Mouse (Mus musculus): ENCODE measurements at regions not wholly inside any gene's neighbourhood (a gene's known extent, or its start where the extent isn't known, plus 50 kb on each side); places are given as distances from the start of the nearest gene placed in this dataset.

- ATAC-seq (replicated peaks; ENCODE audit: low FRiP score, poor library complexity, severe bottlenecking): no peak
These were observed 229.3 kb downstream of the Gm10260 start for GRCm38 (mm10) chr13:97531181-97531580.

- ATAC-seq (replicated peaks; ENCODE audit: low FRiP score, poor library complexity, severe bottlenecking): no peak
These were observed 229.9 kb downstream of the Gm10260 start for GRCm38 (mm10) chr13:97530570-97530969.

DNA sequence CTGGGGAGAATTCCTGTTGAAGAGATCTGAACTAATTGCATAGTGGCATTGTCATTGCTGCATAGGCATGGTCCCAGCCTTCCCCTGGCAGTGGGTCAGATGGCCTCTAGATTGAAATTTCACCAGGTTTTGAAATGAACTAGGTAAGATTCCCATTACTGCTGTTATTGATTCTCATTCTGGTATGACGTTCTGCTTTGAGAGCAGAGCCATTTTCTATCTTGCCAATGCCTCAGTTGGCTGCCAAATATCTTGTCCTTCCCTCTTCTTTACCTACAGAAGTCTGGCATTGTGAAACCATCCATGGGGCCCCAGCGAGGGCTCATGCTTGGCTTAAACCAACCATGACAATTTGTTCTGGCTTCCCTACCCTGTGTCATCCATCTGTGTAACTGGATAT is 232.5 kb downstream of the Gm10260 start:
- ATAC-seq (replicated peaks; ENCODE audit: low FRiP score, poor library complexity, severe bottlenecking): no peak

- ATAC-seq (replicated peaks; ENCODE audit: low FRiP score, poor library complexity, severe bottlenecking): no peak
These were observed 235.5 kb downstream of the Gm10260 start for GRCm38 (mm10) chr13:97524847-97525434.

GRCm38 (mm10) chr13:97523523-97524412 is 236.7 kb downstream of the Gm10260 start:
- ATAC-seq (replicated peaks; ENCODE audit: low FRiP score, poor library complexity, severe bottlenecking): no peak

- no peak for ATAC-seq (replicated peaks; ENCODE audit: low FRiP score, poor library complexity, severe bottlenecking)
These were observed 239.4 kb downstream of the Gm10260 start for GRCm38 (mm10) chr13:97520988-97521547.

DNA sequence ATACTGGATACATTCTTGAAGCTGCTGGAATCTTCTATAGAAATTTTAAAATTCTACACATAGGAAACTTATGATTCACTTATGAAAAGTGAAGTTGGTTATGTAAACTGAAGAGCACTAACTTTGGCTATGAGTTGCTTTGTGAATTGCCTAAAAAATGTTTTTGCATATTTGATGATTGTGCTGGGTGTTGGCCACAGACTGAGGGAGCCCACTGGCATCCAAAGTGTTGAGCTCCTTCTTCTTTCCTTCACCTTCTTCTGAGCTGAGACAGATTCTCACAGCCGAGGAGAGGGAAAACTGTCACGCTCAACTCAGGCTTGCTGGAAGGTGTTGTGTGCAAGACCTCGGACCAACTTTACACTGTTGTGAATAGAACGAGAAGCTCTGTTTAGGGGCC is 243.7 kb downstream of the Gm10260 start:
- no peak for ATAC-seq (replicated peaks; ENCODE audit: low FRiP score, poor library complexity, severe bottlenecking)

DNA sequence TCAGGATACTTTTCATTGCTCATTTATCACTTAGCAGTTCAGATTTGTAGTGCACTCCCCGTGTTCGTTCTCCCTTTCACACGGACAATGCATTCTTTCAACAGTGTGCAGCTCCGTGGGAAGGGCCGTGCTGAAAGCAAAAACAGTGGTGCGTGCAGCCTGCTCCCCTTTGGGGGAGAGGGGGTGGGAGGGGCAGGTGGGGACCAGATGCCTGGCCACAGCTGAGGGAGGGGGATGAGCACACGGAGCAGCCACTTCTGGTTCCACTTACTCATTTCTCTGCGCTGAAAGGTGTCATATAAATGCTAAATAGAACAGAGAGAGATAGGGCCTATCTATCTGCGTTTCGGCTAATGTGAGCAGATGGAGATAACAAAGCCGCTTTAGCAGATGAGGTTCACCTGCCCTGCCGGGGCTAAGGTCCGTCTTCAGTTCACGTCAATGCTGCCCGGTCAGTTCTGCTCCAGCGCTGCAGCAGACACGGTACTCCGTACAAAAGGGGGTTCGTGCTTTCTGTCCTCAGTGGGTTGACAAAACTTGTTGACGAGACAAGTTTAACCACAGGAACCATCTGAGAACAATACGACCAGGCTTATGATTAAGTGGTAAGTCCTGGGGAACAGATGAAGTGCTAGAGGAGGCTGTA is 245.9 kb downstream of the Gm10260 start:
- no peak for ATAC-seq (replicated peaks; ENCODE audit: low FRiP score, poor library complexity, severe bottlenecking)

DNA sequence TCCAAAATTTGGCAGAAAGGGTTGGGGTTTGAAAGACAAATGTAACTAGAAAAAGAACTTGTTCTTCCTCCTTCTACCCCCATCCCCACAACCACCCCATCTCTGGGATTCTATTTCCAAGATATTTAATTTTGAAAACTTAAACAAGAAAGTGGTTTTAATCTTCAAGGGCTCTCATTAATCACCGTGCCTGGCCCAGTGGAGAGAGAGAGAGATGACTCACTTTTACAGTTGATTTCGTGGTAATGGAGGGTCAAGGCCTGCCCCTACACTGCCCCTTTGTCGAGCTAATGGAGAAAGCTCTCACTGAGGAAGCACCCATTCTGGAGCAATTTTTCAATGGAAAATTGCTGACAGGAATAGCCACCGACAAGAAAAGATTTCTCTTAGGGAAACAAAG is 247.9 kb downstream of the Gm10260 start:
- ATAC-seq (replicated peaks; ENCODE audit: low FRiP score, poor library complexity, severe bottlenecking): no peak

DNA sequence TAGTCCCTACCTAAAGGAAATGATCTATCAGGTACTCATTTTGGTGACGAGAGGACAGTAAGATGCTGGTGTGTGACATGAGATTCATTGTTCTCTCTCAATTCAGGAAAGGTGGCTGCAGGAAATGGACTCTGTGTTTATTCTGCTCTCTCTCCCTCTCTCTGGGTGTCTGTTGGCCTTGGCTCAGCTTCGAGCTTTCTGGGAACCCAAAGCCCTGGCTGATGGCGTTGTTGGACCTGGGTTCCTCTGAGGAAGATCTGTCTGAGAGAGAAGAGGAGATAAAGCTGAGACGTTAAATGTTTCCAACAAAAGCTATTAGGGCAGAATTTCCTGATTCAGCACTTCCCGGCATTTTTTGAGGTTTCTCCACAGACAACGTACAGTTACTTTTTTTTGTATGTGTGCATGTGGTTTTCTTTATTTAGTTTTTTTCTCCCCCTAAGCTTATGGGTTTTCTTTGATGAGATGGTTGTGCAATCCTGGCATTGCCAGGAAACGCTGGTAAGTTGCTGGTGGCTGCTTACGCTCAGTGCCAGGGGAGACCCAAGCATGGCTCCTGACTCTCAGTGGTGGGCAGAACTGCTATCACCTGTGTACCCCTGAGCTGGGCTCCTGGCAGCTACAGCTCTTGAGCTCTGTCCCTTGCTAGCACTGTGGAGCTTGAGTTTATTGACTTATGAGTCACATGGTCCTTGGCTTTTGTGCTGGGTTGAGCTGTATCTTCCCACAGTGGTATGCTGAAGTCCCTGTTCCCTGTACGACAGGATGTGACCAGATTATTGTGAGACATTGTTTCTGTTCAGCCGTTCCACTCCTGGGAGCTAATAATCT is 249.8 kb downstream of the Gm10260 start:
- ATAC-seq (replicated peaks; ENCODE audit: low FRiP score, poor library complexity, severe bottlenecking): no peak

- no peak for ATAC-seq (replicated peaks; ENCODE audit: low FRiP score, poor library complexity, severe bottlenecking)
These were observed 255.5 kb downstream of the Gm10260 start for GRCm38 (mm10) chr13:97504949-97505348.

- ATAC-seq (replicated peaks; ENCODE audit: low FRiP score, poor library complexity, severe bottlenecking): no peak
These were observed 256.3 kb downstream of the Gm10260 start for GRCm38 (mm10) chr13:97503955-97504739.

DNA sequence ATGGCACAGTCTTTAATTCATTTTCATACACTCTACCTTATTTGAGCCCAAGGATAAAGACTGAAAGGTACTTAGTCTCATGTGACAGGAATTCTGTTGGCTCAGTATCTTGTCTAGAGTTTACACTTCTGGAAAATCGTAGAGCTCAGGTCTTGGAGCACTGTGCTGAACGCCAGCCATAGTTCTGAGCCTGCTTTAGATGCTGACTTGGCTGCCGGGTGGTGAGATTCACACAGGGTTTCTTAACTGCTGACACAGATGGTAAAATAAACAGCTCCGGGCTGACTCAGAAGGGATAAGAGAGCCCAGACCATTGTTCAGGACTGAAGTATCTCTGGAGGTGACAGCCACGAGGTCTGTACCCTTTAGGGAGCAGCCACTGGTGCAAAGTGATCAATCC is 257.0 kb downstream of the Gm10260 start:
- ATAC-seq (replicated peaks; ENCODE audit: low FRiP score, poor library complexity, severe bottlenecking): no peak

GRCm38 (mm10) chr13:97500155-97500554 is 259.2 kb downstream of the Enc1 start:
- no peak for ATAC-seq (replicated peaks; ENCODE audit: low FRiP score, poor library complexity, severe bottlenecking)

GRCm38 (mm10) chr13:97498981-97499380 is 258.1 kb downstream of the Enc1 start:
- no peak for ATAC-seq (replicated peaks; ENCODE audit: low FRiP score, poor library complexity, severe bottlenecking)

- ATAC-seq (replicated peaks; ENCODE audit: low FRiP score, poor library complexity, severe bottlenecking): no peak
These were observed 257.0 kb downstream of the Enc1 start for GRCm38 (mm10) chr13:97497928-97498327.

DNA sequence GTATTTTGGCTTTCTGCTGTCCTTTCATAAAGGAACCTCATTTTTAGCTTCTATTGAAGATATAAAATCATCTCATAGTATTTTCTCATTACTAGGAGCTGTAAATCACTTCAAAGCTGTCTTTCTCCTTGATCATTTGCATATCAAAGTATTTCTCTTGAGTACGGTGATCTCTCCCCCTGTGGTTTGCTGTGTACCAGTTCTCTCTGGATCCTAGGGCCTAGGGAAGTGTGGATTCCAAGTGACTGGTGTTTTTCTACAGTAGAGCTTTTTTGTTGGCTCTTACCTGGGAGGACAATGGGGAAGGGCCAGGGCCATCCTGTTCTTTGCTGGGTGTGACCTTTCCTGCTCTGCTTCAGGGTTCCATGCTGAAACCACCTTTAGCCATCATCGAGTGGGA is 253.9 kb downstream of the Enc1 start:
- no peak for ATAC-seq (replicated peaks; ENCODE audit: low FRiP score, poor library complexity, severe bottlenecking)

DNA sequence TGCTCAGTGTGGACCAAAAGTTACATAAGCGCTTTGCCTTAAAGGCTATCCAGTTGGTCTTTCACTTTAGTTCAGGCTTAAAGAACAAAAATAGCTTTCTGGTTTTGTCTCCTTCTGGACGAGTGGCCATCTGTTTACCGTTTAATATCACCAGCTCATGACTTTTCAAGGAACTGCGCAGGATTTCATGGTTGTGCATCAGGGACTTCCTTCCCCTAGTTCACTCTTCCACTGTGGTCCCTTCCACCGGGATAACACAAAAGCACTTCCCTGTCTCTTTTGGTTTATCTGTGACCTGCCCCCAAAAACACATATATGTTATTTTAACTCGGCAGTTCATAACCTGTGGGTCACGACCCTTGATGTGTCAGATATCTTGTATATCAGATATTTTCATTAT is 252.9 kb downstream of the Enc1 start:
- ATAC-seq (replicated peaks; ENCODE audit: low FRiP score, poor library complexity, severe bottlenecking): no peak
